Mouse (Mus musculus) spleen, adult 2 months (tissue): ENCODE measurements around the gene Dnajb1.

Experiments
- CTCF ChIP-seq: fragments of 200-500 bp; IDR thresholded peaks from 2 replicates; pipeline ENCODE4 v1.5.1; 2011; ENCODE audit warnings: mild to moderate bottlenecking, inconsistent platforms; ENCODE audit not compliant: insufficient read depth, insufficient read length, insufficient replicate concordance; ENCODE audit errors: extremely low read depth
- POLR2A ChIP-seq: fragments of 200-500 bp; IDR thresholded peaks from 2 replicates; pipeline ENCODE4 v1.6.1; 2011; ENCODE audit warnings: low read depth, low read length, inconsistent platforms

GRCm38 (mm10) chr8:83639649-83640048, 31.7 kb downstream of the Dnajb1 start:
- no peak for TF ChIP-seq CTCF
- no peak for TF ChIP-seq POLR2A
